8 mouse cellular contexts compared by ENCODE assay signal in genomic region chr6:134565606-134566247, GRCm38 (mm10). TPM values are rescaled to one million over a fixed set of nuclear protein-coding genes. Genes with fewer than 3 reads are reported as not detected.
DNase-seq lines count a peak whose midpoint lies in the region; ATAC-seq and TF ChIP-seq lines count a peak whose summit lies in the region.

No protein-coding gene starts in this region.

- H3K9ac ChIP-seq in heart, embryonic 15.5 days = peak overlapping the region; percentile 99
- H3K9ac ChIP-seq in midbrain, embryonic 11.5 days (ENCODE audit: low read length) = peak overlapping the region; percentile 98

- H3K4me3 ChIP-seq in gastrocnemius, adult 2 months = peak overlapping the region; percentile 83
- peak overlapping the region; percentile 82 for H3K4me3 ChIP-seq in G1E (ENCODE audit: low read depth, low read length)
- H3K4me3 ChIP-seq in heart, embryonic 15.5 days = peak overlapping the region; percentile 97
- H3K4me3 ChIP-seq in midbrain, embryonic 11.5 days (ENCODE audit: low read depth, low read length) = peak overlapping the region; percentile 77

- H3K27me3 ChIP-seq in G1E (ENCODE audit: insufficient read depth, low read length) = no peaks in the 10 kb centered on the region
- no peaks in the 10 kb centered on the region for H3K27me3 ChIP-seq in heart, embryonic 15.5 days
- no peaks in the 10 kb centered on the region for H3K27me3 ChIP-seq in midbrain, embryonic 11.5 days (ENCODE audit: control insufficient read depth, insufficient read depth, low read length)

- no peak for ATAC-seq in G1E (ENCODE audit: extremely low read depth, insufficient number of reproducible peaks, low FRiP score, poor library complexity, severe bottlenecking)
- no peak for ATAC-seq in heart, embryonic 15.5 days (replicated peaks; ENCODE audit: insufficient number of reproducible peaks, insufficient read depth, low FRiP score, low read depth)
- no peak for ATAC-seq in midbrain, embryonic 11.5 days (ENCODE audit: low FRiP score)

- TF ChIP-seq CTCF in gastrocnemius, adult 2 months (IDR thresholded peaks at IDR 0.05) = no peak; the same call in 1 of the 2 replicates
- no peak for TF ChIP-seq CTCF in G1E (IDR thresholded peaks at IDR 0.05; ENCODE audit: low read depth, low read length)

- WGBS in heart, embryonic 15.5 days = 1% methylated on average over 19 of the region's 19 CpGs
- 5% methylated on average over 19 of the region's 19 CpGs for WGBS in midbrain, embryonic 11.5 days

- no peaks in the 10 kb centered on the region for H3K9me3 ChIP-seq in G1E (replicated peaks)
- H3K9me3 ChIP-seq in heart, embryonic 15.5 days (replicated peaks) = no peaks in the 10 kb centered on the region
- H3K9me3 ChIP-seq in midbrain, embryonic 11.5 days (ENCODE audit: control insufficient read depth, low read length) = no peaks in the 10 kb centered on the region

- peaks cover 12% of the 10 kb centered on the region for H3K36me3 ChIP-seq in G1E (replicated peaks)
- H3K36me3 ChIP-seq in heart, embryonic 15.5 days = no peaks in the 10 kb centered on the region
- H3K36me3 ChIP-seq in midbrain, embryonic 11.5 days (ENCODE audit: control insufficient read depth, insufficient read depth, low read length) = no peaks in the 10 kb centered on the region

- DNase-seq in gastrocnemius, adult 2 months = peak; percentile 32
- DNase-seq in gastrocnemius, adult 8-10 months (ENCODE audit: low spot score in 2 of 2) = no peak
- DNase-seq in G1E (ENCODE audit: low spot score) = peak; percentile 15
- DNase-seq in embryo, embryonic 11 days = peak; percentile 36
- DNase-seq in kidney, postnatal 14 days = peak; percentile 32
- peak; percentile 92 for DNase-seq in midbrain, embryonic 11.5 days (ENCODE audit: low spot score, missing footprints)
- peak; percentile 24 for DNase-seq in yolk sac, embryonic 10.5 days (ENCODE audit: low spot score)

- H3K4me1 ChIP-seq in G1E (ENCODE audit: insufficient read depth, low read depth, low read length) = peaks cover 26% of the 10 kb centered on the region
- H3K4me1 ChIP-seq in heart, embryonic 15.5 days (replicated peaks) = peaks cover 19% of the 10 kb centered on the region
- H3K4me1 ChIP-seq in midbrain, embryonic 11.5 days (ENCODE audit: control insufficient read depth, insufficient read depth, low read length) = peaks cover 15% of the 10 kb centered on the region

- H3K27ac ChIP-seq in gastrocnemius, adult 2 months = peak overlapping the region; percentile 98
- peak overlapping the region; percentile 99 for H3K27ac ChIP-seq in heart, embryonic 15.5 days
- H3K27ac ChIP-seq in midbrain, embryonic 11.5 days (ENCODE audit: low read depth, low read length) = peak overlapping the region; percentile 99; the same call in 1 of the 2 replicates

- intact Hi-C loops in gastrocnemius, adult 2 months (cut with DNase I) = loop anchor here (2.0 to 5.0 kb wide), 2 partner anchors 53 to 78 kb away; no protein-coding TSS in a partner anchor

- peak overlapping the region; percentile 82 for H3K4me2 ChIP-seq in heart, embryonic 15.5 days
- H3K4me2 ChIP-seq in midbrain, embryonic 11.5 days = peak overlapping the region; percentile 71

RNA-seq across cellular contexts. Expression of gene Lrp6, which starts 1.0 kb away (rescaled TPM):
- total RNA-seq in gastrocnemius, adult 2 months (2021) = 10 to 100 TPM; 45.0 to 46.7 TPM
- 10 to 100 TPM; 35.7 to 50.1 (median 41.2) TPM for total RNA-seq in gastrocnemius, adult 8-10 months (2022)
- 74.3 and 75.2 TPM in 2 replicates for total RNA-seq in G1E (2014; fragmentation: Nextera tagmentation)
- 60.9 and 75.2 TPM in 2 replicates for total RNA-seq in G1E (2017)
- 18.5 and 19.8 TPM in 2 replicates for polyA plus RNA-seq in G1E (2012)
- polyA plus RNA-seq in heart, embryonic 15.5 days (2015; fragmentation: Nextera tagmentation; extraction: Ambion mirVana) = 16.9 and 19.7 TPM in 2 replicates
- polyA plus RNA-seq in midbrain, embryonic 11.5 days (2014; fragmentation: Nextera tagmentation; extraction: Ambion mirVana) = 25.0 and 27.5 TPM in 2 replicates

Comparison
In these comparisons a context has a peak if more than half of its experiments do, and no peak if none do; other contexts are left out.
1. DNase-seq: peak in gastrocnemius, adult 2 months (single experiment), G1E (single experiment), embryo, embryonic 11 days (single experiment), kidney, postnatal 14 days (single experiment), midbrain, embryonic 11.5 days (single experiment) and yolk sac, embryonic 10.5 days (single experiment); none in gastrocnemius, adult 8-10 months (0 of 2).
2. Peak in every context shown above with its lines, with median percentiles within 50 percentile points of each other: H3K27ac ChIP-seq and H3K4me3 ChIP-seq.